Comparison of ENCODE assay signal across 8 mouse cellular contexts in the genomic region with DNA sequence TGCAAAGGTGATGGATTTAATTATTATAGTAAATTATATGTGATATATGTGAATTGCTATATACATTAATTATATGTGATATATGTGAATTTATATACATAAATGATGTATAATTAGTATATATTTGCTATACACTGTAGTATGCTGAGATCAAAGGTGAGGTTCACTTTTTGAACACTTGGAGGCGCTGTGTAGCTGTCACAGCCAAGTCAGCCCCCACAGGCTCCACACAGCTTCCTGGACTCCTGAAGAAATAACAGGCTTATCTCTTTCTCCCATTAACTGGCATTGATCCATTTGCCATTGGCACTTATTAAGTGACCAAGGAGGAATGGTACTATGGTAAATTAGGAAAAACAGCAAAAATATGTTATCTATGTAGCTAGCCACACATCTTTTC.
DNase-seq lines count a peak whose midpoint lies in the region; ATAC-seq and TF ChIP-seq lines count a peak whose summit lies in the region.

No protein-coding gene starts in this region.

- no peaks in the 10 kb centered on the region for H3K4me1 ChIP-seq in forebrain, embryonic 15.5 days
- no peaks in the 10 kb centered on the region for H3K4me1 ChIP-seq in midbrain, embryonic 14.5 days (ENCODE audit: control insufficient read depth, insufficient read depth, low read length)

- H3K4me2 ChIP-seq in forebrain, embryonic 15.5 days (replicated peaks): no peak overlapping the region
- H3K4me2 ChIP-seq in midbrain, embryonic 14.5 days (ENCODE audit: low read length): no peak overlapping the region

- H3K27ac ChIP-seq in gastrocnemius, adult 2 months: no peak overlapping the region
- no peak overlapping the region for H3K27ac ChIP-seq in forebrain, embryonic 15.5 days (replicated peaks)
- H3K27ac ChIP-seq in midbrain, embryonic 14.5 days (replicated peaks; ENCODE audit: low read depth, low read length): no peak overlapping the region

- TF ChIP-seq CTCF in gastrocnemius, adult 2 months (IDR thresholded peaks at IDR 0.05): peak; percentile 43

- H3K9me3 ChIP-seq in forebrain, embryonic 15.5 days: no peaks in the 10 kb centered on the region
- no peaks in the 10 kb centered on the region for H3K9me3 ChIP-seq in midbrain, embryonic 14.5 days (ENCODE audit: control insufficient read depth, low read length)

- no peaks in the 10 kb centered on the region for H3K36me3 ChIP-seq in forebrain, embryonic 15.5 days
- no peaks in the 10 kb centered on the region for H3K36me3 ChIP-seq in midbrain, embryonic 14.5 days (ENCODE audit: control insufficient read depth, insufficient read depth, low read length)

- no peaks in the 10 kb centered on the region for H3K27me3 ChIP-seq in forebrain, embryonic 15.5 days
- H3K27me3 ChIP-seq in midbrain, embryonic 14.5 days (ENCODE audit: control insufficient read depth, insufficient read depth, low read length): no peaks in the 10 kb centered on the region

- no peak overlapping the region for H3K9ac ChIP-seq in forebrain, embryonic 15.5 days (replicated peaks)
- H3K9ac ChIP-seq in midbrain, embryonic 14.5 days (replicated peaks; ENCODE audit: low read length): no peak overlapping the region

- 47% methylated on average over 1 of the region's 1 CpGs for WGBS in forebrain, embryonic 15.5 days
- 41% methylated on average over 1 of the region's 1 CpGs for WGBS in midbrain, embryonic 14.5 days

- H3K4me3 ChIP-seq in gastrocnemius, adult 2 months: no peak overlapping the region
- no peak overlapping the region for H3K4me3 ChIP-seq in forebrain, embryonic 15.5 days
- no peak overlapping the region for H3K4me3 ChIP-seq in midbrain, embryonic 14.5 days (replicated peaks; ENCODE audit: low read depth, low read length)

- DNase-seq in gastrocnemius, adult 2 months: no peak
- DNase-seq in gastrocnemius, adult 18-20 months (ENCODE audit: low spot score): no peak
- DNase-seq in right cerebral cortex, postnatal 14 days: peak; percentile 16
- DNase-seq in right cerebral cortex, postnatal 36 days (ENCODE audit: low spot score in 2 of 2): no peak
- DNase-seq in midbrain, embryonic 14.5 days: peak; percentile 75
- DNase-seq in thymus, postnatal 0 days (ENCODE audit: low spot score): no peak
- DNase-seq in frontal cortex, postnatal 14 days (ENCODE audit: low spot score in 2 of 2): no peak

- ATAC-seq in forebrain, embryonic 15.5 days (replicated peaks): 0 out of 2 replicates have a peak, but pooled peaks have one; percentile 41
- peak; percentile 71; the same call in 1 of the 2 replicates for ATAC-seq in midbrain, embryonic 14.5 days (ENCODE audit: low FRiP score, low TSS enrichment)

- intact Hi-C loops in gastrocnemius, adult 2 months (cut with DNase I): no loop called here

Comparison
In these comparisons a context has a peak if more than half of its experiments do, and no peak if none do; other contexts are left out.
1. DNase-seq: peak in right cerebral cortex, postnatal 14 days (single experiment) and midbrain, embryonic 14.5 days (single experiment); none in gastrocnemius, adult 2 months (single experiment), gastrocnemius, adult 18-20 months (single experiment), right cerebral cortex, postnatal 36 days (0 of 2), thymus, postnatal 0 days (single experiment) and frontal cortex, postnatal 14 days (0 of 2).